Mouse (Mus musculus) c-Kit-positive CD71-negative TER-119-negative erythroid progenitor cells, embryonic 14.5 days (primary cell): ENCODE measurements around the gene Samt2.
"Not testable (repeated sequence)": the region's sequence is repeated elsewhere in the genome, so short reads cannot be mapped to it uniquely, and the experiment has no call there.

Experiments
- DNase-seq: peaks from one replicate; pipeline ENCODE4 v3.0.0-alpha.2; 2013; ENCODE audit warnings: low read depth

Gene Samt2

GRCm38 (mm10) chrX:154579260-154579659 lies at the start of gene Samt2:
Samt2 (minus strand) TSS chrX:154579360.
- not testable (repeated sequence) for DNase-seq
